ENCODE assay signal across 8 mouse cellular contexts in the genomic region with DNA sequence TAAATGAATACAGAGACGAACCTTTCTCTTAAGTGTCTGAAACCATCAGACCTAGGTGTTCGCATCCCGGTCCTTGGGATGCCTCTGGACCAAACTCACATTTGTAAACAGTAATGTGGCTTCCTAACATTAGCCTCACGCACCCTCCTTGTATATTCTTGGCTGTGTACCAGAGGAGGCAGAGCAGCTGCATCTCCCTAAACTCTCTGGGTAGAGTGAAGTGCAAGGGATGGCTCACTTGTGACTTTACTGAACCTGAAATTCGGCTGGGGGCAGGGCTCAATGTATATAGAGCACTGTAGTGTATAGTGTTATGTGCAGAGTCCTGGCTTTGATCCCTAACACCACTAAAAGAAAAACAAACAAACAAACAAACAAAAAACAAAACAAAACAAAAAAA. TPM values are rescaled to one million over a fixed set of nuclear protein-coding genes. Genes with fewer than 3 reads are reported as not detected.
DNase-seq lines count a peak whose midpoint lies in the region; ATAC-seq and TF ChIP-seq lines count a peak whose summit lies in the region.

No protein-coding gene starts in this region.

- H3K27me3 ChIP-seq in forebrain, embryonic 10.5 days (ENCODE audit: poor library complexity, severe bottlenecking): peaks cover 77% of the 10 kb centered on the region
- peaks cover 15% of the 10 kb centered on the region for H3K27me3 ChIP-seq in forebrain, embryonic 11.5 days (ENCODE audit: control insufficient read depth, insufficient read depth, low read length)
- 0 out of 2 replicates have a peak, but pooled peaks cover 10% of the 10 kb centered on the region for H3K27me3 ChIP-seq in neural tube, embryonic 12.5 days (replicated peaks)
- no peaks in the 10 kb centered on the region for H3K27me3 ChIP-seq in limb, embryonic 14.5 days (ENCODE audit: control insufficient read depth, insufficient read depth, low read length)

- no peak overlapping the region; the same call in 1 of the 2 replicates for H3K4me2 ChIP-seq in forebrain, embryonic 11.5 days (ENCODE audit: low read depth, low read length, severe bottlenecking)
- peak overlapping the region; percentile 55 for H3K4me2 ChIP-seq in neural tube, embryonic 12.5 days (replicated peaks)
- peak overlapping the region; percentile 50 for H3K4me2 ChIP-seq in limb, embryonic 14.5 days (replicated peaks; ENCODE audit: low read depth, low read length, severe bottlenecking)

- DNase-seq in forebrain, embryonic 10.5 days (ENCODE audit: extremely low spot score, low spot score): no peak
- no peak for DNase-seq in forebrain, embryonic 11.5 days (ENCODE audit: low spot score)
- no peak for DNase-seq in neural tube, embryonic 10.5 days (ENCODE audit: extremely low spot score, low spot score)
- no peak for DNase-seq in limb, embryonic 14.5 days (ENCODE audit: low spot score)
- DNase-seq in urinary bladder, postnatal 25 days (ENCODE audit: low spot score): no peak
- no peak for DNase-seq in c-Kit-positive CD71-positive TER-119-positive erythroid progenitor cells, embryonic 14.5 days (ENCODE audit: low spot score)
- DNase-seq in layer of hippocampus, adult 8-10 months (ENCODE audit: low spot score in 2 of 2): no peak

- WGBS in forebrain, embryonic 10.5 days: 45% methylated on average over 5 of the region's 5 CpGs
- 50% methylated on average over 5 of the region's 5 CpGs for WGBS in forebrain, embryonic 11.5 days
- 53% methylated on average over 5 of the region's 5 CpGs for WGBS in neural tube, embryonic 12.5 days
- 22% methylated on average over 5 of the region's 5 CpGs for WGBS in limb, embryonic 14.5 days

- H3K9ac ChIP-seq in forebrain, embryonic 11.5 days (ENCODE audit: low read length): no peak overlapping the region
- H3K9ac ChIP-seq in neural tube, embryonic 12.5 days: no peak overlapping the region
- no peak overlapping the region for H3K9ac ChIP-seq in limb, embryonic 14.5 days (ENCODE audit: low read depth, low read length, severe bottlenecking)

- H3K4me1 ChIP-seq in forebrain, embryonic 10.5 days: peaks cover 71% of the 10 kb centered on the region
- peaks cover 15% of the 10 kb centered on the region for H3K4me1 ChIP-seq in forebrain, embryonic 11.5 days (replicated peaks; ENCODE audit: control insufficient read depth, insufficient read depth, low read length)
- peaks cover 39% of the 10 kb centered on the region for H3K4me1 ChIP-seq in neural tube, embryonic 12.5 days
- peaks cover 60% of the 10 kb centered on the region for H3K4me1 ChIP-seq in limb, embryonic 14.5 days (ENCODE audit: control insufficient read depth, insufficient read depth, low read length)

- H3K36me3 ChIP-seq in forebrain, embryonic 10.5 days (replicated peaks): no peaks in the 10 kb centered on the region
- H3K36me3 ChIP-seq in forebrain, embryonic 11.5 days (ENCODE audit: control insufficient read depth, insufficient read depth, low read length): no peaks in the 10 kb centered on the region
- H3K36me3 ChIP-seq in neural tube, embryonic 12.5 days: no peaks in the 10 kb centered on the region
- no peaks in the 10 kb centered on the region for H3K36me3 ChIP-seq in limb, embryonic 14.5 days (ENCODE audit: control insufficient read depth, insufficient read depth, low read length)

- peak overlapping the region; percentile 48 for H3K4me3 ChIP-seq in forebrain, embryonic 10.5 days
- H3K4me3 ChIP-seq in forebrain, embryonic 11.5 days (ENCODE audit: low read depth, low read length): no peak overlapping the region
- H3K4me3 ChIP-seq in neural tube, embryonic 12.5 days: no peak overlapping the region
- peak overlapping the region; percentile 32 for H3K4me3 ChIP-seq in limb, embryonic 14.5 days (replicated peaks; ENCODE audit: low read length)

- no peaks in the 10 kb centered on the region for H3K9me3 ChIP-seq in forebrain, embryonic 10.5 days
- no peaks in the 10 kb centered on the region for H3K9me3 ChIP-seq in forebrain, embryonic 11.5 days (ENCODE audit: control insufficient read depth, low read length)
- H3K9me3 ChIP-seq in neural tube, embryonic 12.5 days: no peaks in the 10 kb centered on the region
- no peaks in the 10 kb centered on the region for H3K9me3 ChIP-seq in limb, embryonic 14.5 days (ENCODE audit: control insufficient read depth, low read length)

- ATAC-seq in forebrain, embryonic 11.5 days (replicated peaks; ENCODE audit: low FRiP score): no peak
- ATAC-seq in neural tube, embryonic 12.5 days (ENCODE audit: low FRiP score, low read depth): no peak
- ATAC-seq in limb, embryonic 14.5 days (ENCODE audit: low FRiP score, low read depth): no peak

- TF ChIP-seq POLR2A in limb, embryonic 14.5 days (IDR thresholded peaks at IDR 0.05; ENCODE audit: borderline replicate concordance, extremely low read depth, insufficient read depth, insufficient read length): no peak

- H3K27ac ChIP-seq in forebrain, embryonic 10.5 days: no peak overlapping the region
- no peak overlapping the region for H3K27ac ChIP-seq in forebrain, embryonic 11.5 days (ENCODE audit: low read depth, low read length)
- H3K27ac ChIP-seq in neural tube, embryonic 12.5 days: no peak overlapping the region
- H3K27ac ChIP-seq in limb, embryonic 14.5 days (replicated peaks; ENCODE audit: low read depth, low read length): peak overlapping the region; percentile 77

RNA-seq across cellular contexts. Expression of a gene that starts 45.6 kb away (rescaled TPM):
- 10.5 and 11.2 TPM in 2 replicates for polyA plus RNA-seq in forebrain, embryonic 10.5 days (2016; fragmentation: Nextera tagmentation; extraction: Ambion mirVana)
- 15.1 and 15.5 TPM in 2 replicates for polyA plus RNA-seq in forebrain, embryonic 11.5 days (2014; fragmentation: Nextera tagmentation; extraction: Ambion mirVana)
- polyA plus RNA-seq in neural tube, embryonic 12.5 days (2016; fragmentation: Nextera tagmentation; extraction: Ambion mirVana): 14.8 and 15.6 TPM in 2 replicates
- polyA plus RNA-seq in limb, embryonic 14.5 days (2012; rRNA removed): 17.8 and 23.0 TPM in 2 replicates
- 19.8 and 22.8 TPM in 2 replicates for polyA plus RNA-seq in limb, embryonic 14.5 days (2014; fragmentation: Nextera tagmentation; extraction: Ambion mirVana)
- total RNA-seq in layer of hippocampus, adult 8-10 months (2022): 100 to 1,000 TPM in 3 of 4 experiments, 10 to 100 TPM in 1; 94.9 to 137 (median 109) TPM

Comparison
In these comparisons a context has a peak if more than half of its experiments do, and no peak if none do; other contexts are left out.
1. H3K4me3 ChIP-seq: peak in forebrain, embryonic 10.5 days (single experiment) and limb, embryonic 14.5 days (single experiment); none in forebrain, embryonic 11.5 days (single experiment) and neural tube, embryonic 12.5 days (single experiment).